Mouse (Mus musculus) CH12.LX (cell line): ENCODE data around the gene Cst6. TPM values are rescaled to one million over a fixed set of nuclear protein-coding genes. Genes with fewer than 3 reads are reported as not detected.

Experiments used
- DNase-seq: peaks from one replicate; pipeline ENCODE4 v3.0.0-alpha.2; 2013; ENCODE audit errors: extremely low read depth
- H3K27ac ChIP-seq: 2 replicates; pipeline ENCODE4 v1.5.1; 2012; ENCODE audit warnings: low read depth, mild to moderate bottlenecking, control low read depth, moderate library complexity; ENCODE audit not compliant: insufficient read depth
- H3K27me3 ChIP-seq: replicated peaks from 2 replicates; pipeline ENCODE3; 2012; ENCODE audit warnings: inconsistent platforms
- H3K36me3 ChIP-seq, 2 experiments: replicated peaks in 1 of 2; 2 replicates each; pipeline versions ENCODE3 to v1.6.1; 2012; ENCODE audit warnings: inconsistent platforms in 1 of 2, low read length in 1 of 2, mild to moderate bottlenecking in 1 of 2, mixed read lengths in 1 of 2, moderate library complexity in 1 of 2; ENCODE audit not compliant: control insufficient read depth in 1 of 2, insufficient read depth in 1 of 2
- H3K4me1 ChIP-seq, 2 experiments: 2 replicates each; pipeline ENCODE4 v1.6.1; 2012; ENCODE audit warnings: inconsistent platforms in 1 of 2, moderate library complexity in 1 of 2; ENCODE audit not compliant: insufficient read depth in 2 of 2, control insufficient read depth in 1 of 2
- H3K4me2 ChIP-seq: 2 replicates; pipeline ENCODE4 v1.6.1; 2012; ENCODE audit warnings: low read depth, mild to moderate bottlenecking, control low read depth; ENCODE audit not compliant: poor library complexity, insufficient read depth, severe bottlenecking
- H3K4me3 ChIP-seq, 3 experiments: fragments of 150-350 bp in 1 of 3; sonication (generic) in 1 of 3; replicated peaks in 1 of 3; 2 replicates each; pipeline versions ENCODE3 to v1.5.1; 2011 to 2012; ENCODE audit warnings: low read depth in 2 of 3, low read length in 2 of 3, mild to moderate bottlenecking in 2 of 3, moderate library complexity in 2 of 3, control low read depth in 1 of 3, improper control_type of control experiment in 1 of 3, inconsistent platforms in 1 of 3, mixed read lengths in 1 of 3; ENCODE audit not compliant: poor library complexity in 1 of 3
- H3K79me2 ChIP-seq: replicated peaks from 2 replicates; pipeline ENCODE4 v1.6.1; 2012; ENCODE audit warnings: mild to moderate bottlenecking, moderate library complexity; ENCODE audit not compliant: control insufficient read depth, poor library complexity, insufficient read depth, severe bottlenecking; ENCODE audit errors: extremely low read depth
- H3K9ac ChIP-seq: 2 replicates; pipeline ENCODE4 v1.6.1; 2012; ENCODE audit warnings: low read depth, mild to moderate bottlenecking, control low read depth, moderate library complexity; ENCODE audit not compliant: insufficient read depth
- H3K9me3 ChIP-seq: replicated peaks from 2 replicates; pipeline ENCODE3; 2012; ENCODE audit warnings: low read length, inconsistent platforms, mixed read lengths
- BHLHE40 ChIP-seq: IDR thresholded peaks from 2 replicates; pipeline ENCODE4 v1.6.1; 2011; ENCODE audit warnings: mild to moderate bottlenecking, low read depth, low read length, improper control_type of control experiment
- CHD2 ChIP-seq: IDR thresholded peaks from 2 replicates; pipeline ENCODE4 v1.6.1; 2011; ENCODE audit warnings: low read length, improper control_type of control experiment
- E2F4 ChIP-seq: IDR thresholded peaks from 2 replicates; pipeline ENCODE4 v1.6.1; 2011; ENCODE audit warnings: low read depth, low read length, improper control_type of control experiment; ENCODE audit not compliant: insufficient replicate concordance
- EP300 ChIP-seq: IDR thresholded peaks from 2 replicates; pipeline ENCODE4 v1.6.1; 2011; ENCODE audit warnings: low read length, improper control_type of control experiment
- ETS1 ChIP-seq: conservative IDR thresholded peaks from 2 replicates; pipeline ENCODE4 v1.6.1; 2012; ENCODE audit warnings: low read depth, mild to moderate bottlenecking, inconsistent platforms, low read length, improper control_type of control experiment, moderate library complexity
- HCFC1 ChIP-seq: IDR thresholded peaks from 2 replicates; pipeline ENCODE4 v1.6.1; 2012; ENCODE audit warnings: low read depth, mild to moderate bottlenecking, inconsistent platforms, low read length, improper control_type of control experiment
- MAFK ChIP-seq: IDR thresholded peaks from 2 replicates; pipeline ENCODE4 v1.6.1; 2011; ENCODE audit warnings: low read length, improper control_type of control experiment; ENCODE audit not compliant: insufficient replicate concordance
- NRF1 ChIP-seq: IDR thresholded peaks from 2 replicates; pipeline ENCODE4 v1.6.1; 2014; ENCODE audit warnings: low read depth, mild to moderate bottlenecking, inconsistent platforms, low read length, improper control_type of control experiment, moderate library complexity
- POLR2AphosphoS2 ChIP-seq: IDR thresholded peaks from 2 replicates; pipeline ENCODE4 v1.6.1; 2011; ENCODE audit warnings: low read depth, low read length, improper control_type of control experiment
- RAD21 ChIP-seq: IDR thresholded peaks from 2 replicates; pipeline ENCODE4 v1.6.1; 2011; ENCODE audit warnings: low read depth, mild to moderate bottlenecking, low read length, improper control_type of control experiment, moderate library complexity
- TBP ChIP-seq: conservative IDR thresholded peaks from 2 replicates; pipeline ENCODE4 v1.6.1; 2011; ENCODE audit warnings: low read depth, low read length, improper control_type of control experiment
- UBTF ChIP-seq: IDR thresholded peaks from 2 replicates; pipeline ENCODE4 v1.6.1; 2012; ENCODE audit warnings: low read depth, mild to moderate bottlenecking, inconsistent platforms, low read length, improper control_type of control experiment, moderate library complexity
- ZC3H11A ChIP-seq: IDR thresholded peaks from 2 replicates; pipeline ENCODE4 v1.6.1; 2012; ENCODE audit warnings: low read depth, mild to moderate bottlenecking, inconsistent platforms, low read length, improper control_type of control experiment
- ZMIZ1 ChIP-seq: IDR thresholded peaks from 2 replicates; pipeline ENCODE4 v1.6.1; 2012; ENCODE audit warnings: low read depth, mild to moderate bottlenecking, inconsistent platforms, low read length, improper control_type of control experiment
- ZNF384 ChIP-seq: IDR thresholded peaks from 2 replicates; pipeline ENCODE4 v1.6.1; 2012; ENCODE audit warnings: low read depth, low read length, improper control_type of control experiment, inconsistent platforms
- dilution Hi-C: fragments of 300-500 bp; cut with MboI; formaldehyde crosslinking; loops from 2 replicates; pipeline ENCODE4 v1.14.3; 2020; ENCODE audit warnings: low sequenced_read_pairs; ENCODE audit not compliant: extremely low pct_unique_long_range_greater_than_20kb, extremely low pct_ligation_motif_present
- in situ Hi-C: fragments of 300-500 bp; cut with MboI; formaldehyde crosslinking; loops from 3 replicates; pipeline ENCODE4 v1.14.3; 2019; ENCODE audit warnings: low sequenced_read_pairs, low pct_ligation_motif_present, low pct_unique_long_range_greater_than_20kb, mixed read lengths
- polyA plus RNA-seq: library from polyadenylated mRNA; unstranded; fragments of >175 nt; gene quantifications from 2 replicates; pipeline ENCODE4 v1.2.1, GENCODE M21; 2012; ENCODE audit warnings: low read depth; ENCODE audit not compliant: insufficient read length
- total RNA-seq, 2 experiments: library from RNA; depleted of rRNA; stranded (reverse); fragments of 300-350 nt in 1 of 2; fragments of >200 nt in 1 of 2; gene quantifications; 2 replicates each; pipeline ENCODE4 v1.2.3; 2012 to 2014

Cst6 gene
- total and polyA plus RNA-seq, 3 experiments = 1.9 TPM; not detected in 2

DNA sequence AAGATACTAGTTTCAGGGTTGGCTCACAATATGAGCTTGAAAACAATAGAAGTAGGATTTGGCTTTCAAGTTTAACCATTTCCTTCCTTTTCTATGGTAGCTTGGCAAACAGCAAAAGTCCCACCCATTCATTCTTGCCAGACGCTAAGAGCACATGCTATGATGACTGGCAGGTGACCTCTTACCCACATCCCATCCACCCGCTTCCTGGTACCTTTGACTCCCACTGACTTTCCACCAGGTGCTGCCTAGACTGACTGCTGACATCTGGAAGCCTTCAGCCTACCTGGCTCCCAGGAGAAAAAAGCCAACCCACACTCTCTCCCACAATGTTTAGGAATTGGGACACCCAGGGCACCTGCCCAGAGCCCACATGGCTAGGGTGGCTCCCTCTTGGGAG is 14.8 kb upstream of the Cst6 start:
- H3K27ac ChIP-seq = no peak overlapping the region
- dilution Hi-C loops = no loop called here
- H3K9ac ChIP-seq = no peak overlapping the region
- no peak overlapping the region for H3K4me2 ChIP-seq
- H3K79me2 ChIP-seq = peaks cover 35% of the 10 kb centered on the region
- peak; percentile 11; the same call in 1 of the 2 replicates for TF ChIP-seq POLR2AphosphoS2
- TF ChIP-seq BHLHE40 = peak; percentile 72
- TF ChIP-seq ETS1 = 0 out of 2 replicates have a peak, but pooled peaks have one; percentile 19
- TF ChIP-seq CHD2 = no peak
- no peak for TF ChIP-seq HCFC1
- no peak for TF ChIP-seq TBP
- no peak for TF ChIP-seq MAFK
- in situ Hi-C loops = no loop called here
- H3K4me1 ChIP-seq = peaks cover 25 to 54% of the 10 kb centered on the region in 2 experiments
- peaks cover 19 to 40% of the 10 kb centered on the region in 2 experiments for H3K36me3 ChIP-seq
- H3K9me3 ChIP-seq = no peaks in the 10 kb centered on the region
- H3K27me3 ChIP-seq = no peaks in the 10 kb centered on the region
- no peak overlapping the region for H3K4me3 ChIP-seq
- peak; percentile 26 for DNase-seq

DNA sequence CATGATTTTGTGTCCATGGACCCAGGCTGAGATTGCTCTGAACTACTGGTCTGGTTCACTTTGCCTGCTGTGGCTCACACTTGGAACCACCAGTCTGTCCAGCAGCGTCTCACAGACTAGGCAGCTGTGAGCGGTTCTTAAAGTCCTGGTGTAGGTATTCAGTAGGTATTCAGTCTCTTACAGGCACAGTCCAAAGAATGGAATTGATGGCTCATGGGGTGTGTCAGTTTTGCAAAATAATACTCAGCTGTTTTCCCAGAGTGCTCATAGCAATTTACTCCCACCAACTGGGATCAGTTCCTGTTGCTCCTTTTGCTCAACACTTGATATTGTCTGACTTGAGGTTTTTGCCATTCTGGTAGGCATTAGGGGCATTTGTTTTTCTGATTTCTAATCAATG is 12.8 kb upstream of the Cst6 start:
- H3K27ac ChIP-seq = no peak overlapping the region
- H3K27me3 ChIP-seq = no peaks in the 10 kb centered on the region
- H3K9ac ChIP-seq = no peak overlapping the region
- dilution Hi-C loops (no loop called here), in situ Hi-C loops (no loop called here)
- H3K36me3 ChIP-seq = peaks cover 8 to 30% of the 10 kb centered on the region in 2 experiments
- H3K4me3 ChIP-seq = no peak overlapping the region
- H3K4me1 ChIP-seq = peaks cover 18 to 46% of the 10 kb centered on the region in 2 experiments
- no peaks in the 10 kb centered on the region for H3K9me3 ChIP-seq
- peaks cover 18% of the 10 kb centered on the region for H3K79me2 ChIP-seq
- no peak for DNase-seq
- TF ChIP-seq BHLHE40 = no peak
- TF ChIP-seq TBP = no peak
- no peak for TF ChIP-seq ZNF384
- no peak for TF ChIP-seq E2F4
- TF ChIP-seq MAFK = no peak
- TF ChIP-seq ZC3H11A = no peak
- no peak for TF ChIP-seq POLR2AphosphoS2
- no peak for TF ChIP-seq NRF1
- TF ChIP-seq HCFC1 = no peak
- no peak for TF ChIP-seq UBTF
- TF ChIP-seq ZMIZ1 = no peak
- no peak for TF ChIP-seq RAD21
- TF ChIP-seq EP300 = no peak
- H3K4me2 ChIP-seq = no peak overlapping the region
